Mouse (Mus musculus) frontal cortex, postnatal 14 days (tissue): ENCODE measurements around the gene Acsm3.

ENCODE experiments used
- DNase-seq, 2 experiments: peaks; one replicate each; pipeline ENCODE4 v3.0.0; 2022; ENCODE audit warnings: low spot score in 2 of 2

Gene Acsm3

GRCm38 (mm10) chr7:119800488-119800887 lies 39.8 kb downstream of the Acsm3 start:
- no peak for DNase-seq

- no peak for DNase-seq
Measured at GRCm38 (mm10) chr7:119800991-119801390, 40.3 kb downstream of the Acsm3 start.

GRCm38 (mm10) chr7:119807396-119807795 lies 46.7 kb downstream of the Acsm3 start:
- DNase-seq, result no peak

- no peak for DNase-seq
Measured at GRCm38 (mm10) chr7:119808723-119809122, 48.0 kb downstream of the Acsm3 start.

DNA sequence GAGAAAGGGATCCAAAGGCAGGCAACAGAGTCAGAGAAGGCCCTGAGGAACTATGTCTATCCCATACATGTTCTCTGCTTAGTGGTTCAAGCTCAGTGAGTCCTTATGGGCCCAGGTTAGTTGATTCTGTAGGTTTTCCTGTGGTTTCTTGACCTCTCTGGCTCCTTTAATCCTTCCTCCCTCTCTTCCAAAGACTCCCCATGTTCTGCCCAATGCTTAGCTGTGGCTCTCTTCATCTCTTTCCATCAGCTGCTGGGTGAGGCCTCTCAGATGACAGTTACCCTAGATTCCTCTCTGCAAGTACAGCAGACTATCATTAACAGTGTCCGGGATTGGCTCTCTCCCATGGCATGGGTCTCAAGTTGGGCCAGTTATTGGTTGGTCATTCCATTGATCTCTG lies 74.6 kb downstream of the Acsm3 start:
- no peak for DNase-seq

GRCm38 (mm10) chr7:119835996-119836777 lies 75.5 kb downstream of the Acsm3 start:
- DNase-seq, result no peak
